Comparison of ENCODE assay signal across 23 mouse cellular contexts in genomic region chr10:27927266-27927665, GRCm38 (mm10).
DNase-seq lines count a peak whose midpoint lies in the region; ATAC-seq and TF ChIP-seq lines count a peak whose summit lies in the region.
"Had no signal": no experiment of that assay in that cellular context is flagged by ENCODE, and none has a peak within 500 bp of the region (broad histone marks: within the 10 kb centered on the region; RNA-seq: fewer than 3 reads in every experiment).

No protein-coding gene starts in this region.

- H3K4me2 ChIP-seq in forebrain, embryonic 14.5 days (ENCODE audit: low read length) = no peak overlapping the region
- no peak overlapping the region for H3K4me2 ChIP-seq in lung, embryonic 14.5 days
- H3K4me2 ChIP-seq in forebrain, embryonic 16.5 days (ENCODE audit: low read length) = no peak overlapping the region
- H3K4me2 ChIP-seq: embryonic facial prominence, embryonic 13.5 days; hindbrain, embryonic 15.5 days had no signal

- no peaks in the 10 kb centered on the region for H3K27me3 ChIP-seq in forebrain, embryonic 14.5 days (replicated peaks; ENCODE audit: control insufficient read depth, insufficient read depth, low read length)
- no peaks in the 10 kb centered on the region for H3K27me3 ChIP-seq in forebrain, embryonic 10.5 days (ENCODE audit: poor library complexity, severe bottlenecking)
- H3K27me3 ChIP-seq in lung, embryonic 14.5 days (ENCODE audit: insufficient read depth, low read length) = no peaks in the 10 kb centered on the region
- no peaks in the 10 kb centered on the region for H3K27me3 ChIP-seq in forebrain, embryonic 16.5 days (replicated peaks; ENCODE audit: control insufficient read depth, insufficient read depth, low read length)
- H3K27me3 ChIP-seq: CH12.LX; embryonic facial prominence, embryonic 13.5 days; hindbrain, embryonic 15.5 days; Patski had no signal

- H3K9me3 ChIP-seq in forebrain, embryonic 14.5 days (replicated peaks; ENCODE audit: control insufficient read depth, low read length) = no peaks in the 10 kb centered on the region
- H3K9me3 ChIP-seq in forebrain, embryonic 10.5 days = peaks cover 3% of the 10 kb centered on the region; the same call in 1 of the 2 replicates
- no peaks in the 10 kb centered on the region for H3K9me3 ChIP-seq in lung, embryonic 14.5 days (ENCODE audit: low read depth, low read length)
- H3K9me3 ChIP-seq in forebrain, embryonic 16.5 days (ENCODE audit: control insufficient read depth, low read length) = no peaks in the 10 kb centered on the region
- H3K9me3 ChIP-seq: embryonic facial prominence, embryonic 13.5 days; hindbrain, embryonic 15.5 days had no signal

- no peak overlapping the region for H3K9ac ChIP-seq in forebrain, embryonic 14.5 days (ENCODE audit: low read length)
- no peak overlapping the region for H3K9ac ChIP-seq in lung, embryonic 14.5 days
- no peak overlapping the region for H3K9ac ChIP-seq in forebrain, embryonic 16.5 days (replicated peaks; ENCODE audit: low read depth, low read length)
- H3K9ac ChIP-seq: embryonic facial prominence, embryonic 13.5 days; hindbrain, embryonic 15.5 days had no signal

- H3K4me1 ChIP-seq in forebrain, embryonic 14.5 days (ENCODE audit: control insufficient read depth, insufficient read depth, low read length) = no peaks in the 10 kb centered on the region
- H3K4me1 ChIP-seq in forebrain, embryonic 10.5 days = no peaks in the 10 kb centered on the region
- no peaks in the 10 kb centered on the region for H3K4me1 ChIP-seq in lung, embryonic 14.5 days (ENCODE audit: insufficient read depth)
- no peaks in the 10 kb centered on the region; the same call in 1 of the 2 replicates for H3K4me1 ChIP-seq in forebrain, embryonic 16.5 days (replicated peaks; ENCODE audit: control insufficient read depth, insufficient read depth, low read length)
- H3K4me1 ChIP-seq: embryonic facial prominence, embryonic 13.5 days; hindbrain, embryonic 15.5 days had no signal

- 30% methylated on average over 5 of the region's 5 CpGs for WGBS in forebrain, embryonic 14.5 days
- 64% methylated on average over 5 of the region's 5 CpGs for WGBS in forebrain, embryonic 10.5 days
- WGBS in lung, embryonic 14.5 days = 37% methylated on average over 5 of the region's 5 CpGs
- 20% methylated on average over 5 of the region's 5 CpGs for WGBS in forebrain, embryonic 16.5 days

- H3K4me3 ChIP-seq in forebrain, embryonic 14.5 days (ENCODE audit: low read depth, low read length) = no peak overlapping the region
- no peak overlapping the region for H3K4me3 ChIP-seq in forebrain, embryonic 10.5 days
- H3K4me3 ChIP-seq in lung, embryonic 14.5 days (ENCODE audit: low read depth, low read length) = no peak overlapping the region
- no peak overlapping the region for H3K4me3 ChIP-seq in forebrain, embryonic 16.5 days (replicated peaks; ENCODE audit: low read length)
- H3K4me3 ChIP-seq: embryonic facial prominence, embryonic 13.5 days; gastrocnemius, adult 2 months; hindbrain, embryonic 15.5 days had no signal

- ATAC-seq in forebrain, embryonic 14.5 days = 0 out of 2 replicates have a peak, but pooled peaks have one; percentile 32
- no peak for ATAC-seq in lung, embryonic 14.5 days (ENCODE audit: insufficient read depth)
- 0 out of 2 replicates have a peak, but pooled peaks have one; percentile 40 for ATAC-seq in forebrain, embryonic 16.5 days
- ATAC-seq: activated CD4-positive, CD25-positive, alpha-beta regulatory T cell, adult 4 months; intestine, embryonic 16.5 days; Patski had no signal

- no peaks in the 10 kb centered on the region for H3K36me3 ChIP-seq in forebrain, embryonic 14.5 days (ENCODE audit: control insufficient read depth, insufficient read depth, low read length)
- H3K36me3 ChIP-seq in forebrain, embryonic 10.5 days (replicated peaks) = no peaks in the 10 kb centered on the region
- H3K36me3 ChIP-seq in lung, embryonic 14.5 days (ENCODE audit: insufficient read depth) = no peaks in the 10 kb centered on the region
- H3K36me3 ChIP-seq in forebrain, embryonic 16.5 days (ENCODE audit: control insufficient read depth, insufficient read depth) = no peaks in the 10 kb centered on the region
- H3K36me3 ChIP-seq: embryonic facial prominence, embryonic 13.5 days; hindbrain, embryonic 15.5 days had no signal

- no peak overlapping the region for H3K27ac ChIP-seq in forebrain, embryonic 14.5 days (ENCODE audit: low read depth, low read length)
- no peak overlapping the region for H3K27ac ChIP-seq in forebrain, embryonic 10.5 days
- H3K27ac ChIP-seq in lung, embryonic 14.5 days (ENCODE audit: low read depth) = no peak overlapping the region
- no peak overlapping the region for H3K27ac ChIP-seq in forebrain, embryonic 16.5 days (ENCODE audit: low read length)
- H3K27ac ChIP-seq: embryonic facial prominence, embryonic 13.5 days; gastrocnemius, adult 2 months; hindbrain, embryonic 15.5 days had no signal

- no peak for TF ChIP-seq CTCF in lung, embryonic 14.5 days (IDR thresholded peaks at IDR 0.05; ENCODE audit: low read depth)

- DNase-seq in forebrain, embryonic 14.5 days (ENCODE audit: low spot score) = peak; percentile 35
- DNase-seq in forebrain, embryonic 10.5 days (ENCODE audit: extremely low spot score, low spot score) = no peak
- peak; percentile 37 for DNase-seq in lung, embryonic 14.5 days
- DNase-seq in lung, adult 18-20 months = no peak
- peak; percentile 1 for DNase-seq in brain, adult 2 months (ENCODE audit: low read depth, low spot score)
- no peak for DNase-seq in cerebellum, adult 18-20 months
- no peak for DNase-seq in lung, postnatal 4 days
- DNase-seq: adrenal gland, postnatal 14 days; cerebellum, adult 11 months; cerebellum, adult 9-10 months; cerebellum, postnatal 25 days; gastrocnemius, adult 2 months; gastrocnemius, postnatal 25 days; heart, adult 11 months; heart, postnatal 14 days; kidney, adult 2 months had no signal

Comparison
In these comparisons a context has a peak if more than half of its experiments do, and no peak if none do; other contexts are left out.
1. DNase-seq: peak in forebrain, embryonic 14.5 days (single experiment), lung, embryonic 14.5 days (single experiment) and brain, adult 2 months (single experiment); none in forebrain, embryonic 10.5 days (single experiment), lung, adult 18-20 months (0 of 2), cerebellum, adult 18-20 months (0 of 2) and lung, postnatal 4 days (0 of 2).